Mouse (Mus musculus) MN1 (cell line): ENCODE results near the gene Ergic1.

Experiments used
- DNase-seq: peaks from one replicate; pipeline ENCODE4 v3.0.0-alpha.2; 2016; ENCODE audit warnings: low spot score

The Ergic1 gene

DNA sequence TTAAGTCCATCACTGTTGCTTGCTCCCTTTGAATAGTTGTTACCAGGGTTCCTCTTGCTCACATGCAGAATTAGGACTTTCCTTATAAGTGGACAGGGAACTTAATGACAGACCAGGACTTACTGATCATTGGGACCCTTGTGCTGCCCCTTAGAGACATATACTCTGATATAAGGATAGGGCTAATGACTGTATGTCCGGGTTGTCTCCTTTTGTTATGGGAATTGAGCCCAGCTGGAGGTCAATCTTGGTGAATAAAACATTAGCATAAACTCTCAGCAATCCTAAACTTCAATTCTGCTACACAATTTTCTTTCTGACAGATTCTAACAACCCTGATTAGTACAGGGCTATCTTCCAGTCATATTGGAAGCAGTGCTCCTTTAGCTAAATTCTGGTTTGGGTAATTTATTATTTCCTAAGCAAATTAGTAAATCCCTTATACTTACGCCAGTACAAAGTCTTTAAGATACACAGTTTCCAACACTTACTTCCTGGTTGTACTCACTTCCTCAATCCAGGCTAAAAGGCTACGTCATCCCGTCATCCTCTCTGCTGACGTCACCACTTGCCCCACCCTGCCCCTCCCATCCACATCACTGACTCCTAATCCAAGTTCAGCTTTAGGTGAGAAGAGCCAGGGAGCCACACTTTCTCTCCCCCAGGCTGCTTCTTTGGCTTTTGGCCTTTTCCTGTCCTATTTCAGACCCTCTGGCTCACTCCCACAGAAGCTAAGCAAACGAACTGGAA lies 23.4 kb upstream of the Ergic1 start:
- DNase-seq, result no peak

DNA sequence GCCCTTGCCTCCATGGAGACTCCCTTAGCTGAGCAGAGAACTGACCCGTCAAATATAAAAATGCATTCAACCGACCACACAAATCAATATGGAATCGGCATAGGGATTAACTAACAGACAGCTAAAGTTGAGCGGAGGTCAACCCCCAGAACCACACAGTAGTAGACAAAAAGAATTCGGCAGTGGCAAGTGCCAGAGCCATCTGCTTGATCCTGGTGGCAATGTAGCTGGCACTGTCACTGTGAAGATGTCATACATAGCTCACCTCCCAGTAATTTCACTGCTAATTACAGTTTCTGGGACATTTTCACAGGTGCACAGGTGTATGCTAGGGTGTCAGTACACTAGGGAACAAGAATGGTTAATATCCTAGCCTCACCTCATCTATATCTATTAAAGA lies 21.2 kb upstream of the Ergic1 start:
- no peak for DNase-seq

DNA sequence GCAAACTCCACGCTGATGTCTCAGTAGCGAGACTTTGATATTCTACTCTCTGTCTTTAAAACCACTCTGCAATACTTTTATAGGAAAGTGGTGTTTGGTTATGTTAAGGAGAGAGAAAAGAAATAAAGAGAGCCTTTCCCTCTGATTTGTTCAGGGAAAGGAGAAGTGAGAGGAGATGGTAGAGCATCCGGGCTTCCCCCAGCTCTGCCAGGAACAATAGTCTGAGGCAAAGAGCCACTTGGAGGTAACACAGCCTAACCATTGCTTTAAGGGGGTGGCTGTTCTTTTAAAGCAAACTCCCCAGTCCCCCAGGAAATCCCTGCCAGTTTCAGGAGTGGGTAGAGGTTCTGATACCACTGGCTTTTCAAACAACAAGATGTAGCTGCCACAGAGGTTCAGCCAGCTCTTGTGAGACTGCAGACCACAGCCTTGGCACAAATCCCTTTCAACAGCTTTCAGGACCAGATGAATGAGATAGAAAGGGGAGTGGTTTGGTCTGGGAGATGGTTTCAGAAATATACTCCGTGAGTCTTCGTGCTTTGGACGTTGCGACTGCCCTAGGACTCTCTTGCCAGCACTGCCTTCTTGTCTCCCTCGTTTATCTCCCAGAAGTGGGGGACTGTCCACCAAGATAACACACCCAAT lies 16.8 kb upstream of the Ergic1 start:
- peak; percentile 47 for DNase-seq

DNA sequence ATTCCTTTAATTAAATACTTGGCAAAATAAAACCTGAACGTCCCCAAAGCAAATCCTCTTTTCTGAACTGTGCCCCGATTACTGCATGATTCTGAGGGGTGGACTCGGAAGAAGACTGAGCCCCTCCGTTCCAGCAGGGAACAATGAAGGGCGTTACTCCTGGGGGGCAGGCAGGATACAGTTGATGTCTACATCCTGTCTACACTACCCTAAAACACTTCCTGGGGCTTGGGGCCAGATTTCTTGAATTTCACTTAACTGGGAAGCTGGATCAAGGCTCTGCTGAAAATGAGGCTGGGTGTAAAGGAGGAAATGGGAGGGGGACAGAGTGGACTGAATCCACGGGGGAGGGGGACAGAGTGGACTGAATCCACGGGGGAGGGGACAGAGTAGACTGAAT lies 13.5 kb upstream of the Ergic1 start:
- no peak for DNase-seq

DNA sequence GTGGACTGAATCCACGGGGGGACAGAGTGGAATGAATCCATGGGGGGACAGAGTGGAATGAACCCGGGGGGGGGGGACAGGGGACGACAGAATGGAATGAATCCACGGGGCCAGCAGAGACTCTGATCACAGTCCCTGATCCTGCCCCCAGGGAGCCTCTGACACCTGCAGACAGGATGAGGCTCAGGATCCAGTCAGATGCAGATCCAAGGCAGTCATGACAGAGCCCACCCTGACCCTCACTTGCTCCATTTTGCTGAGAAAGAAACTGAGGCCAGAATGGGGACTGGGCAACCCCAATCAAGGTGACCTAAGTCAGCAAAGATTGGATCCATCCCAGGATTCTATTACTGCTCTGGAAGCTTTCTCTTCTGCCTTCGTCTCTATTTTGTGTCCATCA lies 12.7 kb upstream of the Ergic1 start:
- DNase-seq, result no peak

DNA sequence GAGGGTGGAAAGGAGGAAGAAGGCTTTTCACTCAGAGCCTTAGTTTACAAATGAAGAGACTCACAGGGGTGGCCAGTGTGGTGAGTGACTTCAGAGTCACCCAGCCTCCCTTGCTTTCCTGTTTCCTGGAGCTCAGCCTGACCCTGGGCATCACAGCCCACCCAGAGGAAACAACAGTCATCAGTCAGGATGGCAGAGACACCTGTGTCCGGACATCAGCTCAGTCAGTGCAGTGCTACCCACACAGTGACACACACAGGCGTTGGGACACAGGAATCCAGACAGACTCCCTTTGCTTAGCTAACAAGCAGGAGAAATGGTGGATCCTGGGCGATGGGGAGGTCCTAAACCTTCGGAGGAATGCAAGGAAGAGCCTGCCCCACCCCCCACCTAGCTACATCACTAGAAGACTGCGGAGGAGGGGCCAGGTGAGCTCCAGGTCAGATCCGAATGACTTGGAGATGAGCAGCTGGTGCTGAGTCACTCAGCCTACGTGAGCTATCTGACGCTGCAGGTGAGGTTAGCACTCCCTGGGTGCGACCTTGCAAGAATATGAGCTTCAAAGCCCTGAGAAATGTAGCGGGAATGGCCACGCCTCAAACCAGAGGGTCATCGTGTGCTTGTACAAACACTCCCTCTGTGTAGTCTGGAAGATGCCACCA lies 12.0 kb upstream of the Ergic1 start:
- no peak for DNase-seq

DNA sequence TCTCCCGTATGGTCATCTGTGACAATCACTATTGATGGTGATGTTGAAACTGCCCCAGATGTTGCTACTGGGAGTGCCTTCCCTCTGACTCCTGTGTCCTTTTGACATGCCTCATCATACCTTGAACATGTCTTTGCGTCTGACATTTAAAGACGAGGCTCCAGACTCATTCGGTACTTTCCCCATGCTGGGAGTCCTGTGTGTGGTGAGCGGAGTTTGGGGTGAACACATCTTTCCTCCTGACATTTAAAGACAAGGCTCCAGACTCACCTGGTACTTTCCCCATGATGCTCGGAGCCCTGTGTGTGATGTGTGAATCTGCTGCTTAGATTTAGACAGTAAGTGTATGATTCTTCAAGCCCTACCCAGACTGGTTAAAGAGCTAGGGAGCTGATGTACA lies 10.2 kb upstream of the Ergic1 start:
- DNase-seq, result no peak

DNA sequence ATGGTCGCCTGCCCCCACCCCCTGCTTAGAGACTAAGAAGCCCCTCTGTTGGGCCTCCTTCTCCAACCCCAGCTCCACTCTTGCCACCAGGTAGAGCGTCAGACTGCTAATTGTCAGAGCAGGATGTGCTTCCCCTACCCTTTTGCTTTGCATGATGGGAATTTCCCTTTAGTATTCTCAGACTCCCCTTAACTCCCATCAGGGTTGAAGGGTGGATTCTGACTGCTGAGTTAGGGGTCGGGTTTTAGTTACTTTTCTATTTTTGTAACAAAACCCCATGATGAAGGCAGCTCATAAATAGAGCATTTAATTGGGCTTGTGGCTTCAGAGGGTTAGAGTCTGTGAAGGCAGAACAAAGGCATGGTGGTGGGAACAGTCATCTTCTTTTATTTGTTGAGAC lies 8.3 kb upstream of the Ergic1 start:
- DNase-seq, result no peak

DNA sequence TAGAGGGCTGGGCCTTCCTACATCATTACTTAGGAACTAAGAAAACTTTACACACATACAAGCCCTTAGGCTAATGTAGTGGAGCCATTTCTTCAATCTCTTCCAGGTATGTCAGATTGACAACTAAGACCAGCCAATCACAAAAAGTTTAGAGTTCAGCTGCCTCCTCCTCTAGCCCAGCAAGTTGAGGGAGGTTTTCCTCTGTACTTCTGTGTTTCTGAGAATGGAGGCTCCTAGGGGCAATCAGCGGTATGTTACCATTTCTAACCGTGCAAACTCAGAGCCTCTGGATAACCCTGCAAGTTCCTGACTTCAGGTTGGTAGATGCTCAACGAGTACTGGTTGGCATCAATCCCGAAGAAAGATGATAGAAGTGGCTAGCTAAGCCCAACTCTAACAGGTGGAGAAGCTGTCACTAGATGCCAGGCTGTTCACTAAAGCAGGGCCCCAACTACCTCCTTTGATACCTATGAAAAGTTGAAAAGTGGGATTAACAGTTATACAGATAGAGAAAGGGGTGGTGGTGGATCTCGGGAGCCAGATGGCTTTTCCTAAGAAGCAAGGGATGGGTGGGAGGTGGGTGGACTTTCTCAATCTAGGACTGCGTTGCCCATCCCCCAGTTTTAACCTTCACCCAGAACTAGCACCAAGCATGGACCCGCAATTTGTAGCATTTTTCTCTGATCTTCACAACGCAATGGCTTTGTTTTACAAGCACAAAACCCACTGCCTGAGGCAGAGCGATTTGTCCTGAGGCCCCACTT lies 581 bp upstream of the Ergic1 start:
- peak; percentile 52 for DNase-seq

DNA sequence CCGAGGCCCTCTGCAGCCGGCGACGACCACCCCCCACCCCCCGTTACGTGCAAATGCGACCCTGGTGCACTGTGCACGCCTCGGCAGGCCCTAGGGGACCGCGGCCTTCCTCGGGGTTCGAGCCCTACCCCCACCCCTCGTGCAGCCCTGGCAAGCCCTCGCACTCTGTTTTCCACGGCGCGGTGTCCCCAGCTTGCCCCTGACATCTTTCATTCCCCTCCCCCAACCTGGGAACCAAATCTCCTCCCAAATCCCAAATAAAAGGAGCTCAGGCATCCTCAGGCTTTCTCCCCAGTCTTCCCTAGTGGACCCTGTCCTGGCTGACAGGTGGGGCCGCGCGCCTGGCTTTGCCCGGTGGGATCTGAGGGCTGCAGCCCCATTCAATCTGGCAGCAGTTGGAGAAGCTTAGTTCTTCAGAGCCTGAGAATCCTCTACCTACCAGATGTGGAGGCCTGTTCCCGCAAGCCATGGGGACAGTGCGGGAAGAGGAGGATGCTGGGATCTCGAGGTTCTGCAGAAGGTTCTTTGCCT lies 427 bp downstream of the Ergic1 start, which contains the start of gene Dusp1:
Gene Dusp1 (minus strand): TSS at position 478 of the 531 bp plus-strand sequence.
- DNase-seq, result peak; percentile 33

DNA sequence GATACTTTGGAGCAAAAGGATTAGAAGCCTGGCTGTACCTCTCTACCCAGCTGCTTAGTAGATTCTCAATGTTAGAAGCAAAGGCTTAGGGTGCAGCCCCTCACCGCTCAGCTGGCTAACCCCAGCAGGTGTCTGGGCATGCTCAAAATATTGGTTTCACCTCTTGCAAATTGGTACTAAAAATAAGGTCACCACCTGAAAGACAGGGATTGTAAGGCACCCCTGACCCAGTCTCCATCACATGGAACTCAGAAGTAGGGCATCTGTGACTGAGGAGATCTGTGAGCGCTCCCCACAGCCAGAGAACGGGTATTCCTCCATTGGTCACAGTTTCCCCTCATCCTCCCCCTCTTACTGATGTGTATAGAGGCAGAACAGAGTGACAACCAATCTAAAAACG lies 1.0 kb downstream of the Ergic1 start:
- DNase-seq, result no peak

DNA sequence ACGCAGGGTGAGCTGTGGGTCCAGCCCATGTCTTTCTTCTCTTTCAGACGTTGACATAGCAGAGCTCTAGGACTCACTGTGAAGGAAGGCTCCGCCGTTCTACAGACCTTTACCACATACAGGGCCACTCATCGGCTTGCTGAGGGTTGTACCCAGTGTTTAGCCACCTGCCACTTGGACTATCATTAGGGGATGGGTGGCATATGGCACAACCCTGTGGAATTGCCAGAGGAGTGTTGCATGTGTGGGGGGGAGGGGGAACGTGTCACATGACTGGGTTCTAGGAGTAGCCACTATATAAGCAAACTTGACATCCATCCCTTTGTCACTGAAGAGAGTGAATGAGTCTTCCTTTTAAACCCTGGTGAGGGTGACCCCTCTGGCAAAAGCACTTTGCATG lies 2.2 kb downstream of the Ergic1 start:
- DNase-seq, result no peak

DNA sequence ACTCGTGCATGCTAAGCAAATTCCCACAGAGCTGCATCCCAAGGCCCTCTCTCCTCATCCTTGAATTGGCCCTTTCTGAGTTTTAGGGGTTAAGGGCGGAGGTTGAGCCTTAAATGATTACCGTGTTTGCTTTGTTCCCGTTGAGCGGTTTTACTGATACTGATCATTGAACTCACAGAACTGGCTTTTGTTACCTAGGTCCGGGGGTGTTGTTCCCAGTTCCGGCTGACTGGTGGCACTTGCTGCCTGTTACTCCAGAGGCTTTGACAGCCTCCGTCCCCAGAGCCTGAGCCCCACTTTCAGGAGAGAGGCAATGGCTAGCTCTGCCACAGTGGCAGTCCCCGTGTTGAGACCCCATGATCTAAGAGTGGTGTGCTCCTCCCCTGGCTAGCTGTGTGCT lies 3.1 kb downstream of the Ergic1 start:
- DNase-seq, result no peak

DNA sequence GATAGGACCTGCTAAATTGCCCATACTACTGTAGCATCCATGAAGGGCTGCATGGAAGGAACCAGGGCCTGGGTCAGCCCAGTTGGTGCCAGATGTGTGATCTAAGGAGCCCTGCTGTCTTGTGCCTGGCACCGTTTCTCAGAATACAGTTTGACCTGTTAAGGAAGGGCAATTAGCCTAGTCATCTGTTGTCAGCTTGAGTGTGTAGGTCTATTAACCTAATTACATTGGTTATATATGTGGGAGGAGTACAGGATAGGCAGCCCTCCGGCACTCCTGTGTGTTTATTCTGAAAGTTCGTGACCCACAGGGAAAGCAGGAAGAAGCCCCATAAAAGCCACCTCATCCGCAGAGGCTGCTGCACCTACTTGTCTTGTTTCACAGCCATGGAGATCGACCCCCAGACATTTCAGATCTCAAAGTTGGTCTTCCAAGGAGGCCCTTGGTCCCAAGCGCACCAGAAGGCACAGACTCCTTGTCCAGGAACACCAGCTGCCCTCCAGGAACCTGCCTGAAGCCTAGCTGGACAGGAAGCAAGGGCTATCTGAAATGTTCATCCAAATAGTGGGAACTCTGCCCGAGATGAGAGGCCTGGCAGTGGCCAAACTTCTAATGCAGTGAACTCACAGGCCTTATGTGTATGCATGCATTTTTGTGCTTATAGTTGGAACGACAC lies 6.0 kb downstream of the Ergic1 start:
- peak; percentile 56 for DNase-seq

DNA sequence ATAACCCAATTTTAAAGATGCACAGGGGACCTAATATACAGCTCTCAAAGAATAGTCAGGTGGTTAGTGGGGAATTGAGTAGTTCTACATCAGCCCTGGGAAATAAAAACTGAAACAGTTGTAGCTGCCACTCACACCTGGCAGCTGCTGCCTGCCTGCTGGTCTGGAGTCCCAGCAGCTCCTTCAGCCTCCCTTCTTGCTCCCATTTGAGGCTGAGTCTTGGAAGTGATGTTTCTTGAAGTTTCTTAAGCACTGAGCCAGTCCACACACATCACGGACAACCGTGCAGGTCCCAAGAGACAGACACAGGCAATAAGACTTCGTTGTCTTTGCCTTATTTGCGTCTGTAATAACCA lies 6.5 kb downstream of the Ergic1 start:
- DNase-seq, result no peak

DNA sequence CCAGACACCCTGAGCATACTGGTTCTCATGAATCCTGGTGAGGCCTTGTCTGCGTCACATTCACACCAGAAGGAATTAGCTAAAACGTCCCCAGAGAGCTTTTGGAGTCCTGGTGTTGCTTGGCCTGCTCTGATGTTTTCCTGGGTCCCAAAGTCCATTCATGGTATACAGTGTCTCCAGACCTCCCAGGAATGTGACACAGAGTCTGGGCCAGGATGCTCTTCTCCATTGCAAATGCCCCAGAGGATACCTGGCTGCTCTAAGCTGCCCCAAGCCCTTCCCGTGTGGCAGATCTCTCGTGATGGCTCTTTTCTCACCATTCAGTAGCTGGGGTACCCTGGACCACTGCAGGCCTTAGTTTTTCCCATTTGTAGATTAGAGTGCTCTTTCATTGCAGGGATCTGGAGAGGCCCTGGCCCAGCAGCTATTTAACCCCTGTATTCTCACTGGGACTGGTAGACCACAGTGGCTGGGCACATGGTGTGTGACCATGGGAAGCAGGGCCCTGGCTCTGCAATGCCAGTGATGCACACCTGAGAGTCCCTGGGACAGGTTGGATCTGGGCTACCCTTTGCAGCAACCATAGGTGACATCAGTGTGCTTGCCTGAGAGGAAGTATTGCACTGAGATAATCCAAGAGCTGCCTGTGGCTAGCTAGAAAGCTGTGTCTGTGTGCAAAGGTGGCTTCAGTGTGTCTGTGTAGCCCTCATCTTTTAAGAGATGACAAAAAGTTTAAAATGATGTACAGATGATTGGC lies 8.5 kb downstream of the Ergic1 start:
- DNase-seq, result no peak

DNA sequence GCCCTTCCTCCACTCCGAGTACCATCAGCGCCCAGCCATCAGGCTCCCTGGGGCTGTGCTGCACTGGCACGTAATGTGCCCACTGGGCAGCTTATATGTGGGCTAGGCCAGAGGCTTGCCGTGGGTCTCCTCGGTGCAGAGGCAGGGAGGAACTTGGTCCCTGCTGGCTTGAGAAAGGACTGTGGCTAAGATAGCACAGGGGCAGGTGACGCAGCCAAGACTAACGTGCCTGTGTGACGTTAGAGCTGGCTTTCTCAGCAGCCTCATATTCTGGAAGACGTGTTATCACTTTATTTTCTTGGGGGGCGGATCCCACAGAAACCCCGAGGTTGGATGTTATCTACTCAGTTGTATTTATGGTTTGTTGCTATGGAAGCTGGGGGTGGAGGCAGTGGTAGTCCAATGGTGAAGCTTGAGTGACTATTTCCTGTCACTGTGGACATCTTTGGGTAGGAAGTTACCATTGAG lies 9.4 kb downstream of the Ergic1 start:
- DNase-seq, result no peak

DNA sequence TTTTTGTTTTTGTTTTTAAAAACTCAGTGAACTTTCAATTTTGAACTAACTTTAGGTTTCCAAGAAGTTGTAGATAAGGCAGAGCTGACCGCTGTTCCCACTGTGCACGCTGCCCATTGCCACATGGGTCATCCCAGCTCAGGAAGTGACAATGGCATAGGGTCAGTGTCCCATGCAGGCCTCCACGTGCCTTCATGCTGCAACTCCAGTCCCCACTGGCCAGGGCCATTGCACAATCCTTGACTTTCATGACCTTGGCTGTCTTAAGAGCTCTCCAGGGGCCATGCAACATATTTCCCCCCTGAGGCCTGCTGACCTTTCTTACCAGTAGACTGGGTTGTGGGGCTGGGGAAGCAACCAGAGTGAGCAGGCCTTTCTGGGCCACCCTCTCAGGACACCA lies 10.1 kb downstream of the Ergic1 start:
- DNase-seq, result no peak

DNA sequence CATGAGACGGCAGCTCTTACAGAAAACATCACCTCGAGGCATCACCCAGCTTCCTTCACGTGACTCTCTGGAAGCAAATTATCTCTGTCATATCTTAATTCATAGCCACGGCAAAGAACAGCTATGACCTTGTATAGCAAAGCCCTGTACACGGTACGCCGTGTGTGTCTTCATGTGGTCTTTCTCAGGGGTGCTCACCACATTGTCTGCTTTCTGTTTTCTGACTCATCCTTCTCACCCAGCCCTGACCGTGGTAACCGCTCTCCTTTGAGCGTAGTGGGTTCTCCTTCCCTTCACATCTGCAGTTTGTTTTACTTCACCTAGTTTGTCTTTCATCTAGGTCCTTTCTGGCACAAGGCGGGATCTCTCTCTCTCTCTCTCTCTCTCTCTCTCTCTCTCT lies 11.0 kb downstream of the Ergic1 start:
- no peak for DNase-seq

DNA sequence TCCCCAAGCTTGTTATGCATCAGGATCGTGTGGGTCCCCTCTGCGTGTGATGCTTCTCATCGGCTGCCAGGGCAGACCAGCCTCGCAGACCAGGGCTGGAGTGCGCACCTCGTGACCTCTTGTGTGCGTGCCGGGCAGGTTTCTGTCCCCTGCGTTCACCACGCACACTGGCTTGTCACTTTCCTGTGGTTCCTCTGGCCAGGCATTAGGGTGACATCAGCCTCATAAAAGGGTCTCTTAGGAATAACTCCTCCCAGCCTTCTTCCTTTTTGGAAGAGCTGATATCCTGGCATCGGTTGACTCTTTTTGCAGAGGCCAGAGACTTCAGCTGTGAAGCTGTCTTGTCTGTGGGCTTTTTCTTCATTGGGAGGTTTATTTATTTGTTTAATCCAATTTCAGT lies 12.8 kb downstream of the Ergic1 start:
- no peak for DNase-seq

DNA sequence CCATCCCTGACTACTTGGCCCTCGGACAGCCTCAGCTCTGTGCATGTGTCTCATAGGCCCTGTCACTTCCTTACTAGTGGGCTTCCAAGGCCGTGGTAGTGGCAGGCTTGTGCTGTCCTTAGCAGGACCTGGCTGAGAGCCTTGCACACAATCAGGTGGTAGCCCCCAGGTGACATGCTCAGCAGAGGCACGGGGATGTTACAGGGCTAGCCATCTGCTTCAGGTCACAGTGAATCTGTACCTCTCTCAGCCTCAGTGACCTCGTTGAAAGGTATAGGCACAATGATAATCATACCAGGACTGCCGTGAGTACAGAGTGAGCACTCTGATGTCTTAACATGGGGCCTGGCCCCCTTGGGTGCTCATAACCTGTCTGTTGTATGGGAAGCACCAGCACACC lies 13.4 kb downstream of the Ergic1 start:
- DNase-seq, result no peak
